Mouse (Mus musculus) testis, adult 2 months (tissue): ENCODE results near the gene Ppp6r1. TPM values are rescaled to one million over a fixed set of nuclear protein-coding genes. Genes with fewer than 3 reads are reported as not detected.

Experiments
- H3K27ac ChIP-seq: fragments of 200-500 bp; 2 replicates; pipeline ENCODE4 v1.5.1; 2012; ENCODE audit warnings: low read depth, low read length; ENCODE audit not compliant: control insufficient read depth, insufficient read depth
- H3K27me3 ChIP-seq: fragments of 200-500 bp; 2 replicates; pipeline ENCODE4 v1.6.1; 2012; ENCODE audit warnings: mild to moderate bottlenecking, low read length, moderate library complexity; ENCODE audit not compliant: control insufficient read depth, insufficient read depth
- H3K36me3 ChIP-seq: fragments of 200-500 bp; 2 replicates; pipeline ENCODE4 v1.6.1; 2012; ENCODE audit warnings: mild to moderate bottlenecking, low read length; ENCODE audit not compliant: control insufficient read depth, insufficient read depth
- H3K4me1 ChIP-seq: fragments of 200-500 bp; 2 replicates; pipeline ENCODE4 v1.6.1; 2012; ENCODE audit warnings: low read length; ENCODE audit not compliant: control insufficient read depth, insufficient read depth
- H3K4me3 ChIP-seq: fragments of 200-500 bp; 2 replicates; pipeline ENCODE4 v1.5.1; 2012; ENCODE audit warnings: low read depth, mild to moderate bottlenecking, low read length, moderate library complexity, mixed read lengths; ENCODE audit not compliant: control insufficient read depth
- CTCF ChIP-seq: fragments of 200-500 bp; IDR thresholded peaks from 2 replicates; pipeline ENCODE4 v1.5.1; 2012; ENCODE audit warnings: low read depth, mild to moderate bottlenecking, inconsistent platforms, low read length, moderate library complexity; ENCODE audit not compliant: control insufficient read depth, insufficient read depth, insufficient replicate concordance
- POLR2A ChIP-seq: fragments of 200-500 bp; IDR thresholded peaks from 2 replicates; pipeline ENCODE4 v1.6.1; 2012; ENCODE audit warnings: low read depth, mild to moderate bottlenecking, inconsistent platforms, low read length, moderate library complexity; ENCODE audit not compliant: control insufficient read depth
- polyA plus RNA-seq: library from polyadenylated mRNA; depleted of rRNA; stranded (reverse); fragments of >200 nt; gene quantifications from 2 replicates; pipeline ENCODE4 v1.2.3, GENCODE M21; 2012

Ppp6r1 gene
- polyA plus RNA-seq, 1 experiment, result 137 TPM

DNA sequence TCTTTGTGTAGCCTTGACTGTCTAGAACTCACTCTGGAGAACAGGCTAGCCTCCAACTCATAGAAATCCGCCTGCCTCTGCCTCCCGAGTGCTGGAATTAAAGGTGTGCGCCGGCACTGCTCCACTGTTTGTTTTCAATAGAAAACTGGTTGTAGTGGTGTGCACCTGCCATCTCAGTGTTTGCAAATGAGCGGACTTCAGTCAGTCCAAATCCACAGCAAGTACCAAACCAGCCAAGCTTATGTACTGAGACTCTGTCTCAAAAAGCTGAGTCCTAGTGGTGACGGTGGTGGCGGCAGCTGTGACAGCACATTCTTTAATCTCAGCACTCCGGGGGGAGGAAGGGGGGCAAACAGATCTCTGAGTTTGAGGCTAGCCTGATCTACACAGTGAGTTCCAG lies 9.7 kb upstream of the Ppp6r1 start:
- Histone ChIP-seq H3K27me3 (no peaks in the 10 kb centered on the region), H3K27ac (no peak overlapping the region), H3K4me3 (no peak overlapping the region), H3K4me1 (no peaks in the 10 kb centered on the region; the same call in 1 of the 2 replicates), H3K36me3 (no peaks in the 10 kb centered on the region; the same call in 1 of the 2 replicates)
- no peak for TF ChIP-seq POLR2A
- TF ChIP-seq CTCF, result no peak

DNA sequence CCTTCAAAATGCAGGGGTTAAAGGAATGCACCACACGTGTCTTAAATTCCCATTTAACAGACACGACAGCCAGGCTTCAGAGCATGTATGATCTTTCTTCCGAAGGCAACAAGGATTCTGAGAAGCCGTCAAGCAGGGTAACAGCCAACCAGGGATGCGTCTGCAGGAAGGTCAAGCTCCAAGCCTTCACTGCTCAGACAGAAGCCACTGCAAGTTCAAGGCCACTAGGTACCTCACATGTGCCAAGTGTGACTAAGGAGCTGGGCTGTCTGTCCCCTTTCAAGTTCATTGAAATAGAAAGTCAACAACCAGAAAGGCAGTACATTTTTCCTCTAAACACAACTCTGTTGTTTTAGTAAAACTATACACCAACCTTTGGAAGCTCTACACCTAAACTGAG lies 8.1 kb upstream of the Ppp6r1 start:
- Histone ChIP-seq H3K27me3 (no peaks in the 10 kb centered on the region), H3K4me3 (no peak overlapping the region), H3K4me1 (no peaks in the 10 kb centered on the region; the same call in 1 of the 2 replicates), H3K27ac (no peak overlapping the region), H3K36me3 (no peaks in the 10 kb centered on the region; the same call in 1 of the 2 replicates)
- TF ChIP-seq POLR2A, result no peak
- TF ChIP-seq CTCF, result no peak

DNA sequence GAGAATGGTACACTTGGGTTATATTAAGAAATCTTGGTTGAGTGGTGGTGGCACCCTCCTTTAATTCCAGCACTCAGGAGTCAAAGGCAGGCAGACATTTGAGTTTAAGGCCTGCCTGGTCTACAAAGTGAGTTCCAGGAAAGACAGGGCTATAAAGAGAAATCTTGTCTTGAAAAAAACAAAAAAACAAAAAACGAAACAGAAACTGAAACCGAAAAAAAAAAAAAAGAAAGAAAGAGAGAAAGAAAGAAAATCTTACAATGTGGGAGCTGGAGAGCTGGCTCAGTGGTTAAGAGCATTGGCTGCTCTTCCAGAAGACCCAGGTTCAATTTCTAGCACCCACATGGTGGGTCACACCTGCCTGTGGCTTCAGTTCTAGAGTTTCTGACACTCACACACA lies 4.9 kb upstream of the Ppp6r1 start:
- H3K4me3 ChIP-seq, result no peak overlapping the region
- no peaks in the 10 kb centered on the region for H3K27me3 ChIP-seq
- peaks cover 2% of the 10 kb centered on the region; the same call in 1 of the 2 replicates for H3K4me1 ChIP-seq
- no peaks in the 10 kb centered on the region; the same call in 1 of the 2 replicates for H3K36me3 ChIP-seq
- no peak for TF ChIP-seq POLR2A
- no peak for TF ChIP-seq CTCF
- H3K27ac ChIP-seq, result no peak overlapping the region

DNA sequence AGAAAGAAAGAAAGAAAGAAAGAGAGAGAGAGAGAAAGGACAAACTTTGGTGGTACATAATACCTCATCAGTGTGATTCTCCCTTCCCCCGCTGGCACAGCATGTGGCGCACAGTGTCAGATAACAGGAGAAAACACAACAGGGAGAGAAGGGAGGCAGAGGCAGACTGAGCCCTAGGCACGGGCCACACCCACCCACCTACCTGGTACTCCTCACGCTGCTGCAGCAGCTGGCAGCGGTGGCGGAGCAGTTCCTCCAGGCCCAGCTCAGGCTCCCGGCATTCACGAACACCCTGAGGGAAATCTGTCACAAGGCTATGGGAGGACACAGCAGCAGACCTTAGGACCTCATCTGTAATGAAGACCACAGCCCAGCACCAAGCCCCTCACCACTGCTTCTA lies 4.4 kb upstream of the Ppp6r1 start:
- Histone ChIP-seq H3K36me3 (no peaks in the 10 kb centered on the region; the same call in 1 of the 2 replicates), H3K27me3 (no peaks in the 10 kb centered on the region), H3K4me3 (no peak overlapping the region), H3K27ac (no peak overlapping the region), H3K4me1 (peaks cover 2% of the 10 kb centered on the region; the same call in 1 of the 2 replicates)
- no peak for TF ChIP-seq CTCF
- no peak for TF ChIP-seq POLR2A

DNA sequence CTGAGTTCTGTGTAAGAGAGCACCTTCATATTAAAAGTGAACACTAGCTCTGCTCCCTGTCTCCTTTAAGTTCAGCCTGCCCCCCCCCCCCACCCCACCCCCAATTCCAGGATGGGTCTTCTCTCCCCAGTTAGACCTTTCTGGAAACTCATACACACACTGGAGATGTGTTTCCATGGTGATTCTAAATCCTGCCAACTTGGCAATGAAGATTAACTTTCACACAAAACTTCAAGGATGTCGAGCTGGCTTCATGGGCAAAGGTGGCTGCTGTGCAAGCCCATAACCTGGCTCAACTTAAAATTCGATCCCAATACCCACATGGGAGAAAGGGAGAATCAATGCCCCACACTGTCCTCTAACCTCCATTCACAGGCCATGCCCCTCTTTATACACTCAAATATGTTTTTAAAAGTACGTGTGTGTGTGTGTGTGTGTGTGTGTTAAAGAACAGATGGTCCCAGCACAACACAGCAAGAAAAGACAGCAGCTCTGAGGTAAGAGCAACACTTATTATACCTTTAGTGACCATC lies 1.2 kb upstream of the Ppp6r1 start:
- Histone ChIP-seq H3K4me3 (peak overlapping the region; percentile 86), H3K27ac (peak overlapping the region; percentile 14), H3K36me3 (no peaks in the 10 kb centered on the region; the same call in 1 of the 2 replicates), H3K27me3 (no peaks in the 10 kb centered on the region), H3K4me1 (peaks cover 9% of the 10 kb centered on the region; the same call in 1 of the 2 replicates)
- no peak for TF ChIP-seq CTCF
- no peak for TF ChIP-seq POLR2A

DNA sequence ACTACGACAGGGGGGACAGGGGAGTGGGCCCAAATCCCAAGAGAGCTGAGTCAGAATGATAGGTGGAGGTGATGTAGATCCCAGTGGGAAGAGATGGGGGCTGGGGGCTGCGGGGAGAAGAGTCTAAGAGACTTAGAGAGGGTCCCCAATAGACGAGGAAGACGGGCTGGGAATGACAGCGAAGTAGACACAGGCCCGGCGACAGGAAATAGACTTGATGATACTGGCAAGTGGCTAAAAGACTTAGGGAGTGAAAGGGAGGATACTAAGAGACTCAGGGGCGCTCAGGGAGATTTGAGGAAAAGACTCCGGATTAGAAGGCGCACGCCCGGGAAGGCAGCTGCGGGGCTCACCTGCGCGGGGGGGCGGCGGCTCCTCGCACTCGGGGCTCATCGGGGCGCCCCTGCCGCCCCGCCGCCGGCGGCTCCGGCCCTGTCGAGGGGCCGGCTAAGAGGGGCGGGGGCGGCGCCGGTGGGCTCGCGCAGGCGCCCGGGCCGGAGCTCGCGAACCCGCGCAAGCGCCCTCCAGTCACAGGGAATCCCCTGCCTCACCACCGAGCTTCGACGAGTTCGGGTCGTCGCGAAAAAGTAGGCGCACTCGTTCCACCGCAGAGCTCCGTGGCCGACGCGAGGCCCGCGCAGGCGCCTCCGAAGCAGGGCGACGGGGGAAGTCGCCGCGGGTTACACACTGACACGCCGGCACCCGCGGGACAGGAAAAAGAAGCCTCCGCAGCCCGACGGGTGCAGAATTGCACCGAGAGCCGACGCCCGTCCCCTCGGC lies 501 bp downstream of the Ppp6r1 start:
- H3K27ac ChIP-seq, result peak overlapping the region; percentile 86
- peaks cover 9% of the 10 kb centered on the region; the same call in 1 of the 2 replicates for H3K4me1 ChIP-seq
- peak overlapping the region; percentile 86 for H3K4me3 ChIP-seq
- H3K27me3 ChIP-seq, result no peaks in the 10 kb centered on the region
- no peaks in the 10 kb centered on the region for H3K36me3 ChIP-seq
- no peak for TF ChIP-seq CTCF
- TF ChIP-seq POLR2A, result no peak

DNA sequence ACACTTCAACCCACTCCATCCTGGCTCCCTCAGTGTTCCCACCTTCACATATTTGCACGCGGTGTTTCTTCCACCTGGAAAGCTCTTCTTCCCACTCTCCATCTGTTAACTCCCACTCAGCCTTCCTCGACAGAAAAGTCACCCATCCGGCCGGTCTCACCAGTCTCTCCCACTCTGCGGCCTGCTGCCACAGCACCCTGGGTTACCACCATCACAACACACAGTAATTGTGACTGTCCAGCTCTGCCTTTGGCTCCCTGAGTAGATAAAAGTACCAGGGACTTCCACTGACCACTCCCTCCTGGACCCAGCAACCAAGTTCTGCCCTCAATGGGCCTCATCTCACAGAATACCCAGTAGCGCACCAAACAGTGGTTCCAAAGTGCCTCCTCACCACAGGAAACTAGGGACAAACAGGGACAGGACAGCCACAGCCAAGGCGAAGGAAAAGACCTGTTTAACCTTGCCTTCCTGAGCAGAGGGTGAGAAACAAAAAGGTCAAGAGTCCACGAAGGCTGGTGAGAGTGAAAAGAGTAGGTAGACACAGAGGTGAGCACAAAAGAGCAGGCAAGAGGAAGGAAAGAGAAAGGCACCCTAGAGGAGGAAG lies 1.2 kb downstream of the Ppp6r1 start:
- peaks cover 9% of the 10 kb centered on the region; the same call in 1 of the 2 replicates for H3K4me1 ChIP-seq
- no peaks in the 10 kb centered on the region for H3K36me3 ChIP-seq
- no peak for TF ChIP-seq POLR2A
- no peak for TF ChIP-seq CTCF
- H3K4me3 ChIP-seq, result peak overlapping the region; percentile 86
- no peaks in the 10 kb centered on the region for H3K27me3 ChIP-seq
- peak overlapping the region; percentile 39 for H3K27ac ChIP-seq
